Mouse (Mus musculus): ENCODE measurements around the gene Nrn1l. TPM values are rescaled to one million over a fixed set of nuclear protein-coding genes. Genes with fewer than 3 reads are reported as not detected.

Nrn1l gene
- polyA plus RNA-seq, 1 experiment from 2014 or later = not detected

- no peaks in the 10 kb centered on the region; the same call in 1 of the 2 replicates for H3K36me3 ChIP-seq (ENCODE audit: control insufficient read depth, insufficient read depth, low read length)
- no peak within 1 kb of the TSS for H3K27ac ChIP-seq (replicated peaks)
- H3K27me3 ChIP-seq (ENCODE audit: control insufficient read depth, insufficient read depth, low read length) = no peaks in the 10 kb centered on the region
- WGBS = 88% methylated on average over 3 of the region's 3 CpGs
- H3K9ac ChIP-seq (ENCODE audit: low read length) = no peak within 1 kb of the TSS
- TF ChIP-seq CTCF (IDR thresholded peaks at IDR 0.05; ENCODE audit: low read depth) = no peak
- TF ChIP-seq EP300 (optimal IDR thresholded peaks at IDR 0.05) = no peak
- H3K4me3 ChIP-seq (ENCODE audit: low read depth, low read length) = no peak within 1 kb of the TSS
- DNase-seq (ENCODE audit: low spot score) (no peak), ATAC-seq (ENCODE audit: low FRiP score, low TSS enrichment) (no peak)
- peaks cover 4% of the 10 kb centered on the region; the same call in 1 of the 2 replicates for H3K4me1 ChIP-seq (replicated peaks; ENCODE audit: control insufficient read depth, insufficient read depth)
- no peak within 1 kb of the TSS for H3K4me2 ChIP-seq (replicated peaks; ENCODE audit: low read depth)
- H3K9me3 ChIP-seq (ENCODE audit: control insufficient read depth, low read length) = no peaks in the 10 kb centered on the region
These were observed 40.2 kb upstream of the Nrn1l start, which contains the start of gene Cenpt for GRCm38 (mm10) chr8:105853178-105853577. TSS of gene Cenpt (minus strand) at chr8:105853278.

- 24% methylated on average over 8 of the region's 8 CpGs for WGBS
- Histone ChIP-seq H3K4me2 (replicated peaks; ENCODE audit: low read depth) (peak overlapping the region; percentile 97), H3K27ac (replicated peaks) (peak overlapping the region; percentile 56; the same call in 1 of the 2 replicates), H3K9me3 (ENCODE audit: control insufficient read depth, low read length) (no peaks in the 10 kb centered on the region), H3K36me3 (ENCODE audit: control insufficient read depth, insufficient read depth, low read length) (no peaks in the 10 kb centered on the region), H3K27me3 (ENCODE audit: control insufficient read depth, insufficient read depth, low read length) (no peaks in the 10 kb centered on the region), H3K4me3 (ENCODE audit: low read depth, low read length) (peak overlapping the region; percentile 73; the same call in 1 of the 2 replicates), H3K9ac (ENCODE audit: low read length) (no peak overlapping the region), H3K4me1 (replicated peaks; ENCODE audit: control insufficient read depth, insufficient read depth) (peaks cover 4% of the 10 kb centered on the region; the same call in 1 of the 2 replicates)
- DNase-seq (ENCODE audit: low spot score) (no peak), ATAC-seq (ENCODE audit: low FRiP score, low TSS enrichment) (no peak)
- TF ChIP-seq CTCF (IDR thresholded peaks at IDR 0.05; ENCODE audit: low read depth) (no peak), EP300 (optimal IDR thresholded peaks at IDR 0.05) (no peak)
These were observed 39.1 kb upstream of the Nrn1l start for GRCm38 (mm10) chr8:105854303-105854702.

GRCm38 (mm10) chr8:105854715-105855216 is 38.6 kb upstream of the Nrn1l start, which contains the start of gene Thap11:
TSS of gene Thap11 (plus strand) at chr8:105855132.
- no peaks in the 10 kb centered on the region for H3K36me3 ChIP-seq (ENCODE audit: control insufficient read depth, insufficient read depth, low read length)
- H3K27me3 ChIP-seq (ENCODE audit: control insufficient read depth, insufficient read depth, low read length) = no peaks in the 10 kb centered on the region
- TF ChIP-seq EP300 (optimal IDR thresholded peaks at IDR 0.05) (peak; percentile 47), CTCF (IDR thresholded peaks at IDR 0.05; ENCODE audit: low read depth) (peak; percentile 87)
- ATAC-seq (ENCODE audit: low FRiP score, low TSS enrichment) = peak; percentile 94
- H3K4me3 ChIP-seq (ENCODE audit: low read depth, low read length) = peak within 1 kb of the TSS; percentile 73
- peak within 1 kb of the TSS; percentile 97 for H3K4me2 ChIP-seq (replicated peaks; ENCODE audit: low read depth)
- DNase-seq (ENCODE audit: low spot score) = peak; percentile 96
- peak within 1 kb of the TSS; percentile 79 for H3K9ac ChIP-seq (ENCODE audit: low read length)
- peaks cover 4% of the 10 kb centered on the region; the same call in 1 of the 2 replicates for H3K4me1 ChIP-seq (replicated peaks; ENCODE audit: control insufficient read depth, insufficient read depth)
- H3K27ac ChIP-seq (replicated peaks) = peak within 1 kb of the TSS; percentile 91
- H3K9me3 ChIP-seq (ENCODE audit: control insufficient read depth, low read length) = no peaks in the 10 kb centered on the region
- under 1% methylated on average over 43 of the region's 43 CpGs for WGBS

GRCm38 (mm10) chr8:105855248-105856167 is 37.9 kb upstream of the Nrn1l start:
- no peaks in the 10 kb centered on the region for H3K36me3 ChIP-seq (ENCODE audit: control insufficient read depth, insufficient read depth, low read length)
- H3K27ac ChIP-seq (replicated peaks) = peak overlapping the region; percentile 91
- WGBS = under 1% methylated on average over 64 of the region's 71 CpGs
- DNase-seq (ENCODE audit: low spot score) (no peak), ATAC-seq (ENCODE audit: low FRiP score, low TSS enrichment) (peak; percentile 63)
- TF ChIP-seq CTCF (IDR thresholded peaks at IDR 0.05; ENCODE audit: low read depth) (peak; percentile 29; the same call in 1 of the 2 replicates), EP300 (optimal IDR thresholded peaks at IDR 0.05) (no peak)
- peak overlapping the region; percentile 97 for H3K4me2 ChIP-seq (replicated peaks; ENCODE audit: low read depth)
- no peaks in the 10 kb centered on the region for H3K27me3 ChIP-seq (ENCODE audit: control insufficient read depth, insufficient read depth, low read length)
- H3K4me1 ChIP-seq (replicated peaks; ENCODE audit: control insufficient read depth, insufficient read depth) = peaks cover 2% of the 10 kb centered on the region; the same call in 1 of the 2 replicates
- peak overlapping the region; percentile 73 for H3K4me3 ChIP-seq (ENCODE audit: low read depth, low read length)
- peak overlapping the region; percentile 79 for H3K9ac ChIP-seq (ENCODE audit: low read length)
- H3K9me3 ChIP-seq (ENCODE audit: control insufficient read depth, low read length) = no peaks in the 10 kb centered on the region

- Histone ChIP-seq H3K4me1 (replicated peaks; ENCODE audit: control insufficient read depth, insufficient read depth) (peaks cover 2% of the 10 kb centered on the region; the same call in 1 of the 2 replicates), H3K9ac (ENCODE audit: low read length) (peak overlapping the region; percentile 79), H3K27me3 (ENCODE audit: control insufficient read depth, insufficient read depth, low read length) (no peaks in the 10 kb centered on the region), H3K4me3 (ENCODE audit: low read depth, low read length) (peak overlapping the region; percentile 73), H3K36me3 (ENCODE audit: control insufficient read depth, insufficient read depth, low read length) (no peaks in the 10 kb centered on the region), H3K9me3 (ENCODE audit: control insufficient read depth, low read length) (no peaks in the 10 kb centered on the region), H3K4me2 (replicated peaks; ENCODE audit: low read depth) (peak overlapping the region; percentile 97), H3K27ac (replicated peaks) (peak overlapping the region; percentile 91)
- no peak for ATAC-seq (ENCODE audit: low FRiP score, low TSS enrichment)
- TF ChIP-seq CTCF (IDR thresholded peaks at IDR 0.05; ENCODE audit: low read depth) (no peak), EP300 (optimal IDR thresholded peaks at IDR 0.05) (no peak)
- 12% methylated on average over 15 of the region's 15 CpGs for WGBS
- no peak for DNase-seq (ENCODE audit: low spot score)
These were observed 37.1 kb upstream of the Nrn1l start for GRCm38 (mm10) chr8:105856168-105856835.

Data from stomach, postnatal 0 days (tissue).